Mouse (Mus musculus) liver, embryonic 12.5 days (tissue): ENCODE measurements around the gene Rnf43. TPM values are rescaled to one million over a fixed set of nuclear protein-coding genes. Genes with fewer than 3 reads are reported as not detected.

Experiments
- ATAC-seq: fragments of 200-750 bp; cut with Nextera tagmentation; 2 replicates; pipeline ENCODE4 v1.8.0; 2017; ENCODE audit warnings: moderate number of reproducible peaks, mild to moderate bottlenecking, moderate library complexity
- H3K27ac ChIP-seq: fragments of 300-500 bp; sonication (generic); 2 replicates; pipeline ENCODE4 v1.5.1; 2016; ENCODE audit warnings: mild to moderate bottlenecking
- H3K27me3 ChIP-seq: fragments of 300-500 bp; sonication (generic); replicated peaks from 2 replicates; pipeline ENCODE4 v1.6.1; 2016; ENCODE audit warnings: mild to moderate bottlenecking, moderate library complexity
- H3K36me3 ChIP-seq: fragments of 300-500 bp; sonication (generic); 2 replicates; pipeline ENCODE4 v1.6.1; 2016; ENCODE audit warnings: mild to moderate bottlenecking, moderate library complexity
- H3K4me1 ChIP-seq: fragments of 300-500 bp; sonication (generic); 2 replicates; pipeline ENCODE4 v1.6.1; 2016
- H3K4me2 ChIP-seq: fragments of 300-500 bp; sonication (generic); 2 replicates; pipeline ENCODE4 v1.6.1; 2016; ENCODE audit warnings: mild to moderate bottlenecking, moderate library complexity
- H3K4me3 ChIP-seq: fragments of 300-500 bp; sonication (generic); 2 replicates; pipeline ENCODE4 v1.5.1; 2016; ENCODE audit warnings: mild to moderate bottlenecking, moderate library complexity
- H3K9ac ChIP-seq: fragments of 300-500 bp; sonication (generic); 2 replicates; pipeline ENCODE4 v1.6.1; 2016; ENCODE audit warnings: mild to moderate bottlenecking, moderate library complexity
- H3K9me3 ChIP-seq: fragments of 300-500 bp; sonication (generic); replicated peaks from 2 replicates; pipeline ENCODE4 v1.6.1; 2016; ENCODE audit warnings: mild to moderate bottlenecking, moderate library complexity
- WGBS: fragments of 180-500 bp; shearing (Covaris S2); methylation state at CpG from one replicate; pipeline ENCODE4 v1.1.7; 2016; ENCODE audit not compliant: insufficient replicate concordance; 5-methylcytosine and 5-hydroxymethylcytosine counted together
- polyA plus RNA-seq: library from polyadenylated mRNA; unstranded; fragments of >200 nt; fragmentation: Nextera tagmentation; extraction: Ambion mirVana; gene quantifications from 2 replicates; pipeline ENCODE4 v1.2.1, GENCODE M21; 2016

Gene Rnf43
- polyA plus RNA-seq, 1 experiment from 2014 or later, result 6.9 TPM

GRCm38 (mm10) chr11:87678545-87678944 is 16.0 kb downstream of the Rnf43 start:
- Histone ChIP-seq H3K4me2 (no peak overlapping the region), H3K27me3 (no peaks in the 10 kb centered on the region), H3K4me3 (no peak overlapping the region), H3K9me3 (no peaks in the 10 kb centered on the region), H3K27ac (no peak overlapping the region), H3K9ac (no peak overlapping the region), H3K36me3 (no peaks in the 10 kb centered on the region), H3K4me1 (peaks cover 12% of the 10 kb centered on the region; the same call in 1 of the 2 replicates)
- no peak for ATAC-seq
- 63% methylated on average over 4 of the region's 4 CpGs for WGBS

- WGBS, result 76% methylated on average over 7 of the region's 7 CpGs
- Histone ChIP-seq H3K4me2 (no peak overlapping the region), H3K4me3 (no peak overlapping the region), H3K9me3 (no peaks in the 10 kb centered on the region), H3K27ac (no peak overlapping the region), H3K27me3 (no peaks in the 10 kb centered on the region), H3K36me3 (no peaks in the 10 kb centered on the region), H3K9ac (no peak overlapping the region), H3K4me1 (peaks cover 10% of the 10 kb centered on the region; the same call in 1 of the 2 replicates)
- no peak for ATAC-seq
These were observed 16.5 kb downstream of the Rnf43 start for GRCm38 (mm10) chr11:87678976-87679375.

- no peaks in the 10 kb centered on the region for H3K9me3 ChIP-seq
- H3K27me3 ChIP-seq, result no peaks in the 10 kb centered on the region
- H3K27ac ChIP-seq, result no peak overlapping the region
- H3K4me3 ChIP-seq, result no peak overlapping the region
- H3K4me1 ChIP-seq, result peaks cover 19% of the 10 kb centered on the region
- H3K36me3 ChIP-seq, result no peaks in the 10 kb centered on the region
- H3K9ac ChIP-seq, result no peak overlapping the region
- no peak for ATAC-seq
- no peak overlapping the region for H3K4me2 ChIP-seq
- WGBS, result 77% methylated on average over 9 of the region's 9 CpGs
These were observed 18.3 kb downstream of the Rnf43 start for GRCm38 (mm10) chr11:87680786-87681185.

- Histone ChIP-seq H3K9me3 (no peaks in the 10 kb centered on the region), H3K4me2 (no peak overlapping the region), H3K36me3 (no peaks in the 10 kb centered on the region), H3K9ac (no peak overlapping the region), H3K4me1 (peaks cover 31% of the 10 kb centered on the region), H3K27ac (no peak overlapping the region), H3K27me3 (no peaks in the 10 kb centered on the region), H3K4me3 (no peak overlapping the region)
- ATAC-seq, result no peak
- WGBS, result 80% methylated on average over 12 of the region's 12 CpGs
These were observed 19.6 kb downstream of the Rnf43 start for GRCm38 (mm10) chr11:87682096-87682495.

DNA sequence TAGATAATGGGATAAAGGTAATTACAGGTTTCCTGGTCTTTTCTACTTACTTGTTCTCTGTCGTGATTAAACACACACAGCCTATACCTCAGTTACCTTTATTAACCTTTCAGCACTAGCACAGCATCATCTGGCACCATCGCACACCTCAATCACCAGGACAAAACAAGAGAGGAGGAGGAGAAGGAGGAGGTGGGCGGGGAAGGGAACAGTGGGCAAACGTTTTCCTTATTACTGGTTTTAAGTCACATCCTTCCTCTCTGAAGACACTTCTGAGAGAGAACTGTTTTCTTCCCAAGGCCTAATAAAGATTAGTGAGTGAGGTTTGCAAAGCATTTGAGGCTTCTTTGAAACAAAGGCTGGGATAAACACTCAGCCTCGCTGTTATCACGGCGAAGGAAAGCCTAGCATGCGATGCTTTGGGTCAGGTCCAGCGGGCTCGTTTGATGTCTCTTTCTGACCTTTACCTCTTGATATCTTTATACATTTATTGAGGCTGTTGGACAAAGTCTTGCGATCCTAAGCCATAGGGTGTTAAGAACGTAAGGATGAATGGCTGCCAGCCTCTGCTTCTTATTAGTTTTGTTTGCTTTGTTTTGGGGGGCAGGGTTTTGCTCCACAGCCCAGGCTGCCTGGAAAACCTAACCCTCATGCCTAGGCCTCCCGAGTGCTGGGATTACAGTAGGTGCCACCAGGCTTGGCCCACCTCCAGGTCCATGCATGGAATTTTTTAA is 20.5 kb downstream of the Rnf43 start:
- Histone ChIP-seq H3K36me3 (no peaks in the 10 kb centered on the region), H3K27ac (no peak overlapping the region)
- no peak for ATAC-seq

GRCm38 (mm10) chr11:87686407-87686806 is 23.9 kb downstream of the Rnf43 start:
- Histone ChIP-seq H3K4me2 (no peak overlapping the region), H3K9ac (no peak overlapping the region), H3K4me3 (no peak overlapping the region), H3K27ac (no peak overlapping the region), H3K36me3 (no peaks in the 10 kb centered on the region), H3K4me1 (peaks cover 74% of the 10 kb centered on the region), H3K27me3 (no peaks in the 10 kb centered on the region), H3K9me3 (no peaks in the 10 kb centered on the region)
- WGBS, result 44% methylated on average over 7 of the region's 7 CpGs
- no peak for ATAC-seq

More for the DNA sequence above, 20.5 kb downstream of the Rnf43 start:
- no peak overlapping the region for H3K4me3 ChIP-seq
- H3K4me2 ChIP-seq, result no peak overlapping the region
- no peak overlapping the region for H3K9ac ChIP-seq
- no peaks in the 10 kb centered on the region for H3K9me3 ChIP-seq
- peaks cover 40% of the 10 kb centered on the region for H3K4me1 ChIP-seq
- no peaks in the 10 kb centered on the region for H3K27me3 ChIP-seq
- 53% methylated on average over 13 of the region's 13 CpGs for WGBS

DNA sequence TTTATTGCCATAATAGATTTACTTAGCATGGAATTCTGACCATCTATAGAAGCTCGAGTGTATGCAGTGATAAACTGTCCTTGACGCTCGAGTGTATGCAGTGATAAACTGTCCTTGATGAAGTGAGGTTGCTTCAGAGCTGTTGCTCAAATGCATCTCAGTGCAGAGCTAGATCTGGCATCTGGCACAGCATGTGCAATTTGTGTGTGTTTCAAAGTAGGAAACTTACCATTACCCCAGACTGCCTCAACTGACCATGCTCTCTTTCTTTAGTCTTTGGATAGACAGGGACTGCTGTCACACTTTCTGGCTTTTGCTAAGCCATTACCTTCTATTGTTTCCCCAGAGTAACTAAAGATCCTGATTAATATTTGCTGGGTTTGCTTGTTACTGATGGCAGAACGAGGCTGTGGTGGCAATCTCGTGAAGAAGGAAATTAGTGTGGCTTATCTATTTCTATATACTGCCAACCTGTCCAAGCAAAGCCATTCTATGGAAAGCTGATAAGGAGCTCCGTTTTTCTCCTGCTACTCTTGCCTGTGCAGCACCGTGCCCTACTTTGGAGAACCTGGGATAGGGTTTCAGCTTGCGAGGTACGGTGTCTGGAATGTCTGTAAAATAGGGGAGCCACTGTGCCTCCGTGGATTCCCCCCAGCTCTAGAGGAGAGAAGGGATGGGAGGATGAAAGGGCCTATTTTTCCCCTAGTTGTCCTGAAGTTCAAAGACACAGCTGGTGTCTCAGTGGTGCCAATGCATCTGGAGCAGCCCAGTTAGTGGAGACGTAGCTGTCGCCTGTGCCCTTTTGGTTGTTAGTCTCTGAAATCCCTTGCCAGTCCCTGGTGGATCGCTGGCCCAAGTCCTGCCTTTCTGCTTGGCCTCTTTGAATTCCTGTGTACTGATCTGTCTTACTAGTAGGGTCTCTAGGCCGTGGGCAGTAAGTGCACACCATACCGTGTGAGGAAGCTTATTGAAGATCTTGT is 25.0 kb downstream of the Rnf43 start:
- 51% methylated on average over 15 of the region's 15 CpGs for WGBS
- ATAC-seq, result no peak
- H3K4me1 ChIP-seq, result peaks cover 84% of the 10 kb centered on the region
- H3K4me2 ChIP-seq, result no peak overlapping the region
- no peaks in the 10 kb centered on the region for H3K9me3 ChIP-seq
- no peaks in the 10 kb centered on the region for H3K36me3 ChIP-seq
- H3K27me3 ChIP-seq, result no peaks in the 10 kb centered on the region
- H3K9ac ChIP-seq, result no peak overlapping the region
- H3K27ac ChIP-seq, result no peak overlapping the region
- no peak overlapping the region for H3K4me3 ChIP-seq

- Histone ChIP-seq H3K27me3 (no peaks in the 10 kb centered on the region), H3K4me3 (no peak overlapping the region), H3K4me1 (peaks cover 77% of the 10 kb centered on the region), H3K9me3 (no peaks in the 10 kb centered on the region), H3K27ac (peak overlapping the region; percentile 45; the same call in 1 of the 2 replicates), H3K36me3 (no peaks in the 10 kb centered on the region), H3K9ac (0 out of 2 replicates have a peak overlapping the region, but pooled peaks have one; percentile 6), H3K4me2 (peak overlapping the region; percentile 26)
- ATAC-seq, result no peak
- 75% methylated on average over 11 of the region's 11 CpGs for WGBS
These were observed 26.1 kb downstream of the Rnf43 start for GRCm38 (mm10) chr11:87688478-87689203.

- H3K9ac ChIP-seq, result 0 out of 2 replicates have a peak overlapping the region, but pooled peaks have one; percentile 3
- no peaks in the 10 kb centered on the region for H3K36me3 ChIP-seq
- no peaks in the 10 kb centered on the region for H3K27me3 ChIP-seq
- peak; percentile 41 for ATAC-seq
- H3K4me3 ChIP-seq, result no peak overlapping the region
- peak overlapping the region; percentile 50; the same call in 1 of the 2 replicates for H3K27ac ChIP-seq
- peaks cover 77% of the 10 kb centered on the region for H3K4me1 ChIP-seq
- H3K9me3 ChIP-seq, result no peaks in the 10 kb centered on the region
- H3K4me2 ChIP-seq, result peak overlapping the region; percentile 54
- WGBS, result 50% methylated on average over 7 of the region's 7 CpGs
These were observed 26.9 kb downstream of the Rnf43 start for GRCm38 (mm10) chr11:87689402-87689808.

DNA sequence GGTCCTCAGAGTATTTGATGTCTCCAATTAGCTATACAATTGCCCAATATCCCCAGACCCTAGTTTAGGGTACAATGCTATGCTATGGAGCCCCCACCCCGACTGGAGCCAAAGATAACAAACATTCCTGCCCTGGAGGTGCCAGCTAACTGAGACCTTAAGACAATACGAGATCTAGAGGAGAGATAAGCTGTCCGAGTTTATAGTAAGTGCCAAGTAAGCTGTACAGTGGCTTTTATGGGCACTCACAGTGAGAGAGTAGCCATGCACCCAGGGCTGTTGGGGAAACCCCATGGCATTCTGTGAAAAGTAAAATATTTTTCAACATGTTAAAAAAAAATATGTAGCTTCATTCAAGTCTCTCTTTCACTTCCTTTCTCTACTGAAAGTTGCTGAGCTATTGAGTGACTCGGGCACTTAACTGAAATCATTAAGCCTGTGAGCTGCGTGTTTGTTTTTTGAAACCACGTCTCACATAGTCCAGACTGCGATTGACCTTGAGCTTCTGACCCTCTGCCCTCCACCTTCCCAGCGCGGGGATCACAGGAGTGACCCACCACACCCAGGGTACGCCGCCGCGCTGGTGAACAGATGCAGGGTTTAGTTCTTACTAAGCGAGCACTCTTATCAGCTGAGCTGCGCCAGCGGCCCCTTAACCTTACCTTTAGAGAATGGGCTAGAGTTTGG is 27.7 kb downstream of the Rnf43 start:
- Histone ChIP-seq H3K9ac (peak overlapping the region; percentile 3; the same call in 1 of the 2 replicates), H3K9me3 (no peaks in the 10 kb centered on the region), H3K4me2 (peak overlapping the region; percentile 54), H3K27me3 (no peaks in the 10 kb centered on the region), H3K36me3 (no peaks in the 10 kb centered on the region), H3K4me1 (peaks cover 74% of the 10 kb centered on the region), H3K4me3 (peak overlapping the region; percentile 24), H3K27ac (peak overlapping the region; percentile 50)
- 41% methylated on average over 16 of the region's 16 CpGs for WGBS
- peak; percentile 59 for ATAC-seq

- H3K4me2 ChIP-seq, result 0 out of 2 replicates have a peak overlapping the region, but pooled peaks have one; percentile 1
- no peak overlapping the region for H3K9ac ChIP-seq
- peaks cover 51% of the 10 kb centered on the region for H3K4me1 ChIP-seq
- H3K27ac ChIP-seq, result no peak overlapping the region
- no peaks in the 10 kb centered on the region for H3K9me3 ChIP-seq
- 59% methylated on average over 14 of the region's 14 CpGs for WGBS
- H3K27me3 ChIP-seq, result no peaks in the 10 kb centered on the region
- no peak overlapping the region for H3K4me3 ChIP-seq
- H3K36me3 ChIP-seq, result no peaks in the 10 kb centered on the region
- no peak for ATAC-seq
These were observed 34.7 kb downstream of the Rnf43 start for GRCm38 (mm10) chr11:87697131-87697682.
